Mouse (Mus musculus): ENCODE measurements around the gene Fbxo33.

Fbxo33 gene

GRCm38 (mm10) chr12:59198750-59199149 is 20.8 kb downstream of the Fbxo33 start:
- no peak for DNase-seq (ENCODE audit: low spot score in 2 of 2)

- no peak for DNase-seq (ENCODE audit: low spot score in 2 of 2)
These were observed 23.6 kb downstream of the Fbxo33 start for GRCm38 (mm10) chr12:59195941-59196340.

- no peak for DNase-seq (ENCODE audit: low spot score in 2 of 2)
These were observed 24.5 kb downstream of the Fbxo33 start for GRCm38 (mm10) chr12:59195065-59195464.

- DNase-seq (ENCODE audit: low spot score in 2 of 2): no peak
These were observed 25.1 kb downstream of the Fbxo33 start for GRCm38 (mm10) chr12:59194341-59195003.

- DNase-seq (ENCODE audit: low spot score in 2 of 2): no peak
These were observed 25.9 kb downstream of the Fbxo33 start for GRCm38 (mm10) chr12:59193637-59194036.

GRCm38 (mm10) chr12:59188086-59188682 is 31.3 kb downstream of the Fbxo33 start:
- peak in 1 of 2 experiments; percentile 28 for DNase-seq (ENCODE audit: low spot score in 2 of 2)

GRCm38 (mm10) chr12:59177814-59178213 is 41.7 kb downstream of the Fbxo33 start:
- peak in 1 of 2 experiments; percentile 37 for DNase-seq (ENCODE audit: low spot score in 2 of 2)

GRCm38 (mm10) chr12:59169935-59170334 is 49.6 kb downstream of the Fbxo33 start:
- no peak for DNase-seq (ENCODE audit: low spot score in 2 of 2)

GRCm38 (mm10) chr12:59166557-59166956 is 53.0 kb downstream of the Fbxo33 start:
- DNase-seq (ENCODE audit: low spot score in 2 of 2): no peak

GRCm38 (mm10) chr12:59164522-59164921 is 55.0 kb downstream of the Fbxo33 start:
- no peak for DNase-seq (ENCODE audit: low spot score in 2 of 2)

GRCm38 (mm10) chr12:59162797-59163196 is 56.7 kb downstream of the Fbxo33 start:
- no peak for DNase-seq (ENCODE audit: low spot score in 2 of 2)

- no peak for DNase-seq (ENCODE audit: low spot score in 2 of 2)
These were observed 58.4 kb downstream of the Fbxo33 start for GRCm38 (mm10) chr12:59161091-59161490.
